Mouse (Mus musculus) thymus, adult 2 months (tissue): ENCODE measurements at regions not wholly inside any gene's neighbourhood (a gene's known extent, or its start where the extent isn't known, plus 50 kb on each side); places are given as distances from the start of the nearest gene placed in this dataset.

Source experiments
- DNase-seq: peaks from one replicate; pipeline ENCODE4 v3.0.0; 2021
- H3K27ac ChIP-seq: fragments of 200-500 bp; 2 replicates; pipeline ENCODE4 v1.5.1; 2012; ENCODE audit warnings: low read length, control low read depth; ENCODE audit not compliant: control insufficient read depth, insufficient read depth
- H3K27me3 ChIP-seq: fragments of 200-500 bp; 2 replicates; pipeline ENCODE4 v1.6.1; 2012; ENCODE audit warnings: mild to moderate bottlenecking, low read length, moderate library complexity, mixed read lengths; ENCODE audit not compliant: control insufficient read depth, insufficient read depth
- H3K36me3 ChIP-seq: fragments of 200-500 bp; 2 replicates; pipeline ENCODE4 v1.6.1; 2012; ENCODE audit warnings: mild to moderate bottlenecking, low read length, moderate library complexity; ENCODE audit not compliant: control insufficient read depth, insufficient read depth
- H3K4me1 ChIP-seq: fragments of 200-500 bp; replicated peaks from 2 replicates; pipeline ENCODE4 v1.6.1; 2012; ENCODE audit warnings: low read length; ENCODE audit not compliant: control insufficient read depth, insufficient read depth
- H3K4me3 ChIP-seq: fragments of 200-500 bp; 2 replicates; pipeline ENCODE4 v1.5.1; 2012; ENCODE audit warnings: mild to moderate bottlenecking, low read length, control low read depth, moderate library complexity; ENCODE audit not compliant: control insufficient read depth, insufficient read depth
- CTCF ChIP-seq: fragments of 200-500 bp; IDR thresholded peaks from 2 replicates; pipeline ENCODE4 v1.5.1; 2012; ENCODE audit warnings: mild to moderate bottlenecking, control low read depth, low read length, moderate library complexity, borderline replicate concordance; ENCODE audit not compliant: control insufficient read depth, poor library complexity, insufficient read depth; ENCODE audit errors: extremely low read depth
- POLR2A ChIP-seq: fragments of 200-500 bp; IDR thresholded peaks from 2 replicates; pipeline ENCODE4 v1.6.1; 2012; ENCODE audit warnings: mild to moderate bottlenecking, low read length, control low read depth, moderate library complexity; ENCODE audit not compliant: control insufficient read depth, poor library complexity, insufficient read depth; ENCODE audit errors: extremely low read depth
- WGBS: fragments of 180-500 bp; shearing (Covaris S2); methylation state at CpG from one replicate; pipeline ENCODE4 v1.1.7; 2018; 5-methylcytosine and 5-hydroxymethylcytosine counted together

DNA sequence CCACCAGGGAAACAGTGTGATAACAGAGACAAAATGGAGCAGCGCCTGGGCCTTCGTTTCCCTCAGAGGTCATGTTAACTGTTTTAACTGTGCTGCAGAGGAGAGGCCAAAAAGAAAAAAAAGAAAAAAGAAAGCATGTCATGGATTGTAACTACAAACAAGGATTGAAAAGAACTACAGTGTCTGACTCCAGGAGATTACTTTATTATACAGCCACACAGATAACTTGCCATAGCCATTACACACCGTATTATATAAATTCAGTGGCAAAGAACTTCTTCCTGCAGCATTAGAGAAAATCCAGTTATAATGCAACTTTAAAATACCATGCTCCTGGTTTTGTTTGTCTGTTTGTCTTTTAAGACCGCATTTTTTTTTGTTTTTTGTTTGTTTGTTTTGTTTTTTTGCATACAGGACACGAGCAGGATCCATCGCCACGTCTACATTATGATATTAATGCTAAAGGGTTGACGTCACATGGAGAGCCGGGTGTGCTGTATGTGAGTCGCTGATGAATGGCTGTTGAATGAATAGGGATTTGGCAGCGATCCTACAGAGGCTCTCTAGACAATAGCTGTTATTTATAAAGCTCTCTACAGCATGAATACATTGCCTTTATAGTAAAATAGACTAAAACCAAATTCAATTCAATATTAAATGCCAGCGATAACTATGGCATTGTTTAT is 126.4 kb upstream of the Ift57 start:
- H3K36me3 ChIP-seq = no peaks in the 10 kb centered on the region
- no peak for TF ChIP-seq POLR2A
- no peak for TF ChIP-seq CTCF
- H3K27me3 ChIP-seq = no peaks in the 10 kb centered on the region
- H3K27ac ChIP-seq = no peak overlapping the region
- H3K4me1 ChIP-seq = no peaks in the 10 kb centered on the region
- no peak overlapping the region for H3K4me3 ChIP-seq
- 94% methylated on average over 12 of the region's 12 CpGs for WGBS
- DNase-seq = no peak

DNA sequence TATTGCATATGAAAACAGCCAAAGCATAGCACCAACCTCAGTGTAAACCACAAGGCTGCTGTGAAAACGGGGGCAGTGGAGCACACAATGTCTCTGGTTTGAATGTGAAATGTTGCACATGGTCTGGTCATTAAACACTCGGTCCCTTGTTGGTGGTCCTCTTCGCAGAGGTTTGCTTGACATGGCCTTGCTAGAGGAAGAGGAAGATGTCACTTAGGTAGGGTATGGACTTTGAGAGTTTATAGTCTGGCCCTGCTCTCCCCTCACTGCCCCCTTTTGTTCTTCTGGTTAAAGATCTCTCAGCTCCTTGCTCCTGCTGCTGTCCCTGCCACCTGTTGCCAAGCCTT is 125.9 kb upstream of the Ift57 start:
- TF ChIP-seq CTCF (no peak), POLR2A (no peak)
- no peaks in the 10 kb centered on the region for H3K4me1 ChIP-seq
- no peaks in the 10 kb centered on the region for H3K27me3 ChIP-seq
- no peaks in the 10 kb centered on the region for H3K36me3 ChIP-seq
- H3K4me3 ChIP-seq = no peak overlapping the region
- no peak for DNase-seq
- WGBS = 94% methylated on average over 3 of the region's 3 CpGs
- H3K27ac ChIP-seq = no peak overlapping the region

DNA sequence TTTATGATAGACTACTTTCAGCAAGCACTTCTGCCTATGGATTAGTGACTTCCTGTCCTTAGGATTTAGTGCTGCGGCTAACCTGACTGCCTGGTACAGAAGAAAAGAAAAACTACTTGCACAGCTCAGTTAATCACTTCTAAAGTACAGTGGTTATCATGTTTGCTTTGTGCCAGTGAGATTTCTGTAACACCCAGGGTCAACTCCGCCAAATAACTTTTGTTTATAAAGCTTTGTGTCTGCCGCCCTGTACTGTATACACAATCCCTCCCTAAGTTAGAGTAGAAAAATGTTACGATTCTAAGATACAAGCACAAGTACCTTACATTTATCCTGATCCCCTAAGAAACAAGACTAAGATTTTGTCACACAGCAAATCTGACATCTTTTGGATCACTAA is 120.1 kb upstream of the Ift57 start:
- Histone ChIP-seq H3K27ac (no peak overlapping the region), H3K4me1 (no peaks in the 10 kb centered on the region), H3K36me3 (no peaks in the 10 kb centered on the region), H3K27me3 (no peaks in the 10 kb centered on the region), H3K4me3 (no peak overlapping the region)
- TF ChIP-seq POLR2A (no peak), CTCF (no peak)
- no peak for DNase-seq
- WGBS = 98% methylated on average over 4 of the region's 4 CpGs

DNA sequence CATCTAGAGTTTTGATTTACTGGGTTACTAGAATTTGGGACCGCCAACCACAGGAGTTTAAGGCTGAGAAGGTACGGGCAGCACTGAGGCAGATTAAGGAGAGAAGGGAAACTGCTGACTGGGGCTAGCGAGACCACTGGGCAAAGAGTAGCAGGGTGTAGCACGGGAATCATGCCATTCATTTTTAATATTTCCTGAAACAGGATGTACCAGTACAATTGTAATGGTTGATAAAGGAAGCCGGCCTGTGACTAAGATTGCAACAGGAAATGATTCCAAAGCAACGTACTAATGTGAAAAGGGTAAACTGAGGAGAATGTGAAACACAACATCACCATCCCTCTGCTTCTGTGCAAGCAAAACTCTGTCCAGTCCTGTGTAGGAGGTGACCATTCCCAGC is 118.3 kb upstream of the Ift57 start:
- Histone ChIP-seq H3K27ac (no peak overlapping the region), H3K36me3 (no peaks in the 10 kb centered on the region), H3K4me1 (no peaks in the 10 kb centered on the region), H3K27me3 (no peaks in the 10 kb centered on the region), H3K4me3 (no peak overlapping the region)
- DNase-seq = no peak
- WGBS = 84% methylated on average over 6 of the region's 6 CpGs
- TF ChIP-seq CTCF (no peak), POLR2A (no peak)

DNA sequence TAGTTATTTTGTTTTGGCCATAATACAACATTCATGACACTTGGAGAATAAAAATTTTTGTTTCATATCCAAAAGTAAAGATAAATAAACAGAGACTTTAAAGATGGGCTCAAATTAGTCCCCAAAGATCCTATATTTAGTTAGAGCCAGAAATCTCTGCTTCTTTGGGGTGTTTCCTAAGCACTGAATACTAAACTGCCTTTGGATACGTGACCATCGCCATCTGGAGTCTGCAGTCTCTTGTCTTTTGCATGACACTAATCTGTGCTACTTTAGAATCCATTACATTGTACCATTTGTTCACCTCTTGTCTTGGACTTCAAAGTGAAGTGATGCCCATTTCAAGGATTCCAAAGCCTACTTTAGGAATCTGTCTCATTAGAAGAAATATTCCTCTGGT is 92.5 kb upstream of the Ift57 start:
- Histone ChIP-seq H3K27ac (no peak overlapping the region), H3K27me3 (no peaks in the 10 kb centered on the region), H3K36me3 (no peaks in the 10 kb centered on the region), H3K4me1 (no peaks in the 10 kb centered on the region), H3K4me3 (no peak overlapping the region)
- WGBS = 95% methylated on average over 2 of the region's 2 CpGs
- TF ChIP-seq POLR2A (no peak), CTCF (no peak)
- no peak for DNase-seq

DNA sequence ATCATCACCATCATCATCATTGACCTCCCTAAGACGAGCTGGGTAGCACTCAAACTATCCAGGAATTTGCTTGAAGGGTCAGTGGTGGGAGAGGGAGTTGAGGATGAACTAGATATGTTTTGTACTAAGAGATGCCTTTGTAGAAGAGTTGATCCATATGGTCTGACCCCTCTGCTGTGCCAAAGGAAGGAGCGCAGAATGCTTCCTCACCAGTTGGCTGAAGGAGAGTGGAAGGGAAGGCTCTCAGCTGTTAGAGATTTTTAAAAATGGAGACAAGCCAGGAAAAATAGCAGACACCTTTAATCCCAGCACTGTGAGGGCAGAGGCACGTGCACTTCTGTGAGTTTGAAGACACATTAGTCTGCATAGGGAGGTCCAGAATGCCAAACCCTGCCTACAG is 84.2 kb upstream of the Ift57 start:
- no peak overlapping the region for H3K4me3 ChIP-seq
- TF ChIP-seq CTCF = no peak
- TF ChIP-seq POLR2A = no peak
- 91% methylated on average over 3 of the region's 3 CpGs for WGBS
- H3K27ac ChIP-seq = no peak overlapping the region
- no peaks in the 10 kb centered on the region for H3K36me3 ChIP-seq
- no peaks in the 10 kb centered on the region for H3K4me1 ChIP-seq
- H3K27me3 ChIP-seq = no peaks in the 10 kb centered on the region
- no peak for DNase-seq
